Mouse (Mus musculus) stomach, postnatal 0 days (tissue): ENCODE results near the gene Gm4724. TPM values are rescaled to one million over a fixed set of nuclear protein-coding genes. Genes with fewer than 3 reads are reported as not detected.
"Not testable (repeated sequence)": the region's sequence is repeated elsewhere in the genome, so short reads cannot be mapped to it uniquely, and the experiment has no call there.

ENCODE experiments used
- ATAC-seq: fragments of 200-750 bp; cut with Nextera tagmentation; 2 replicates; pipeline ENCODE4 v1.8.0; 2017; ENCODE audit not compliant: low FRiP score, low TSS enrichment
- DNase-seq: peaks from one replicate; pipeline ENCODE4 v3.0.0-alpha.2; 2016; ENCODE audit warnings: low spot score
- H3K27ac ChIP-seq: fragments of 300-500 bp; sonication (generic); replicated peaks from 2 replicates; pipeline ENCODE4 v1.5.1; 2014; ENCODE audit warnings: mild to moderate bottlenecking, control low read depth
- H3K27me3 ChIP-seq: fragments of 300-500 bp; sonication (generic); 2 replicates; pipeline ENCODE4 v1.6.1; 2014; ENCODE audit warnings: low read length; ENCODE audit not compliant: control insufficient read depth, insufficient read depth
- H3K36me3 ChIP-seq: fragments of 300-500 bp; sonication (generic); 2 replicates; pipeline ENCODE4 v1.6.1; 2014; ENCODE audit warnings: low read length, mixed read lengths; ENCODE audit not compliant: control insufficient read depth, insufficient read depth
- H3K4me1 ChIP-seq: fragments of 300-500 bp; sonication (generic); replicated peaks from 2 replicates; pipeline ENCODE4 v1.6.1; 2014; ENCODE audit warnings: antibody characterized with exemption; ENCODE audit not compliant: control insufficient read depth, insufficient read depth
- H3K4me2 ChIP-seq: fragments of 300-500 bp; sonication (generic); replicated peaks from 2 replicates; pipeline ENCODE4 v1.6.1; 2014; ENCODE audit warnings: low read depth, mild to moderate bottlenecking, control low read depth, moderate library complexity
- H3K4me3 ChIP-seq: fragments of 300-500 bp; sonication (generic); 2 replicates; pipeline ENCODE4 v1.5.1; 2014; ENCODE audit warnings: low read depth, low read length, control low read depth
- H3K9ac ChIP-seq: fragments of 300-500 bp; sonication (generic); 2 replicates; pipeline ENCODE4 v1.6.1; 2014; ENCODE audit warnings: mild to moderate bottlenecking, low read length, control low read depth, mixed read lengths
- H3K9me3 ChIP-seq: fragments of 300-500 bp; sonication (generic); 2 replicates; pipeline ENCODE4 v1.6.1; 2016; ENCODE audit warnings: low read length; ENCODE audit not compliant: control insufficient read depth
- WGBS: fragments of 180-500 bp; shearing (Covaris S2); extraction: QIAGEN DNeasy Blood & Tissue Kit; methylation state at CpG from one replicate; pipeline ENCODE4 v1.1.7; 2014; 5-methylcytosine and 5-hydroxymethylcytosine counted together
- polyA plus RNA-seq: library from polyadenylated mRNA; unstranded; fragments of >200 nt; fragmentation: Nextera tagmentation; extraction: Ambion mirVana; gene quantifications from 2 replicates; pipeline ENCODE4 v1.2.1, GENCODE M21; 2015

Gm4724 gene
- polyA plus RNA-seq: 13.1 and 13.6 TPM in 2 replicates

DNA sequence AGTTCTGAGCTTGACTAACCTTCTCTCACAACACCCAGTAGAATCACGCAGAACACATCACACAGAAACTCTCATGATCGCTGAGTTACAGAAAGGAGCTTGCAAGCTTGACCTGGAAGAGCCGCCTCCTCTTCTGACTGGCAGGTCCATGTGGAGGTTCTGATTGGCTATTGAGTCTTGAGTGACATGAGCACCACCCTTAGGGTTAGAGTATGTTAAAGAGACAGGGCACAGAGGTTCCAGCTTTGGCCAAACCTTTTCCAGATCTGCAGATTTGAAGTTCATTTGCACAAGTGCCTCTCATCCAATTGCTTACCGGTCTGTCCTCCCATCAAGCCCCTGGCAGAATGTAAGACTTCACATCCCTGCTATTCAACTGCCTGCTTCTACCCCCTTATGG is at the start of gene Gm4724:
TSS of gene Gm4724 (minus strand) at position 101 of the 400 bp plus-strand sequence.
- not testable (repeated sequence) for H3K9me3 ChIP-seq, H3K27ac ChIP-seq, ATAC-seq, DNase-seq, H3K36me3 ChIP-seq, H3K27me3 ChIP-seq, H3K4me2 ChIP-seq, H3K4me1 ChIP-seq, H3K4me3 ChIP-seq, H3K9ac ChIP-seq
- WGBS: no CpG with 5 or more reads among the region's 4 CpGs

DNA sequence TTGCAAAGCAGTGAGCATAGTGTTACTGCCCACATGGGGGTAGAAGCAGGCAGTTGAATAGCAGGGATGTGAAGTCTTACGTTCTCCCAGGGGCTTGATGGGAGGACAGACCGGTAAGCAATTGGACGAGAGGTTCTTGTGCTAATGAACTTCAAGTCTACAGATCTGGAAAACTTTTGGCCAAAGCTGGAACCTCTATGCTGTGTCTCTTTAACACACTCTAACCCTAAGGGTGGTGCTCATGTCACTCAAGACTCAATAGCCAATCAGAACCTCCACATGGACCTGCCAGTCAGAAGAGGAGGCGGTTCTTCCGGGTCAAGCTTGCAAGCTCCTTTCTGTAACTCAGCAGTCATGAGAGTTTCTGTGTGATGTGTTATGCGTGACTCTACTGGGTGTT is 34.1 kb upstream of the Gm4724 start, which contains the start of gene Zfp965:
TSS of gene Zfp965 (plus strand) at position 301 of the 400 bp plus-strand sequence.
- H3K27ac ChIP-seq, ATAC-seq, H3K9me3 ChIP-seq, DNase-seq, H3K36me3 ChIP-seq, H3K4me1 ChIP-seq, H3K9ac ChIP-seq, H3K4me3 ChIP-seq, H3K4me2 ChIP-seq, H3K27me3 ChIP-seq: not testable (repeated sequence)
- WGBS: no CpG with 5 or more reads among the region's 6 CpGs

Other genes starting within 250 kb of the Gm4724 start
- gene Gm14391, start 228.9 kb downstream of the Gm4724 start, polyA plus RNA-seq: 0.62 and 3.6 TPM in 2 replicates
- not detected in 2 replicates for gene Gm14440, start 160.7 kb downstream of the Gm4724 start, polyA plus RNA-seq
- gene Gm4631, start 97.6 kb downstream of the Gm4724 start, polyA plus RNA-seq: 6.9 and 7.1 TPM in 2 replicates
- 5.1 and 5.3 TPM in 2 replicates for gene Zfp968, start 63.4 kb downstream of the Gm4724 start, polyA plus RNA-seq
- 5.6 and 5.7 TPM in 2 replicates for gene Zfp965, start 34.2 kb upstream of the Gm4724 start, polyA plus RNA-seq
- gene Gm11007, start 208.2 kb upstream of the Gm4724 start, polyA plus RNA-seq: not detected in 2 replicates